Mouse (Mus musculus) liver, embryonic 16.5 days (tissue): ENCODE data around the gene Ikbkg. TPM values are rescaled to one million over a fixed set of nuclear protein-coding genes. Genes with fewer than 3 reads are reported as not detected.
A peak's percentile ranks its signal among the peaks of the same experiment; 100 is the strongest.

ENCODE experiments used
- ATAC-seq: fragments of 200-750 bp; cut with Nextera tagmentation; 2 replicates; pipeline ENCODE4 v1.8.0; 2017; ENCODE audit warnings: low read depth, mild to moderate bottlenecking, moderate number of reproducible peaks, moderate library complexity
- H3K27ac ChIP-seq: fragments of 300-500 bp; sonication (generic); 2 replicates; pipeline ENCODE4 v1.5.1; 2014; ENCODE audit warnings: mild to moderate bottlenecking, low read length
- H3K27me3 ChIP-seq: fragments of 300-500 bp; sonication (generic); 2 replicates; pipeline ENCODE4 v1.6.1; 2014; ENCODE audit warnings: low read depth, low read length, mixed read lengths; ENCODE audit not compliant: control insufficient read depth, insufficient read depth
- H3K36me3 ChIP-seq: fragments of 300-500 bp; sonication (generic); 2 replicates; pipeline ENCODE4 v1.6.1; 2014; ENCODE audit warnings: mild to moderate bottlenecking; ENCODE audit not compliant: control insufficient read depth, insufficient read depth
- H3K4me1 ChIP-seq: fragments of 300-500 bp; sonication (generic); 2 replicates; pipeline ENCODE4 v1.6.1; 2014; ENCODE audit warnings: low read depth, low read length, mixed read lengths; ENCODE audit not compliant: control insufficient read depth
- H3K4me2 ChIP-seq: fragments of 300-500 bp; sonication (generic); 2 replicates; pipeline ENCODE4 v1.6.1; 2014; ENCODE audit warnings: low read depth, low read length, mixed read lengths
- H3K4me3 ChIP-seq: fragments of 300-500 bp; sonication (generic); 2 replicates; pipeline ENCODE4 v1.5.1; 2014; ENCODE audit warnings: low read depth, mild to moderate bottlenecking, low read length
- H3K9ac ChIP-seq: fragments of 300-500 bp; sonication (generic); 2 replicates; pipeline ENCODE4 v1.6.1; 2014; ENCODE audit warnings: low read depth, low read length
- H3K9me3 ChIP-seq: fragments of 300-500 bp; sonication (generic); replicated peaks from 2 replicates; pipeline ENCODE4 v1.6.1; 2016; ENCODE audit warnings: low read length; ENCODE audit not compliant: control insufficient read depth
- WGBS: fragments of 180-500 bp; shearing (Covaris S2); extraction: QIAGEN DNeasy Blood & Tissue Kit; methylation state at CpG from one replicate; pipeline ENCODE4 v1.1.7; 2014; ENCODE audit not compliant: insufficient replicate concordance; 5-methylcytosine and 5-hydroxymethylcytosine counted together
- polyA plus RNA-seq: library from polyadenylated mRNA; unstranded; fragments of >200 nt; fragmentation: Nextera tagmentation; extraction: Ambion mirVana; gene quantifications from 2 replicates; pipeline ENCODE4 v1.2.1, GENCODE M21; 2015

Ikbkg gene
- polyA plus RNA-seq, 1 experiment from 2014 or later: 29.7 TPM

DNA sequence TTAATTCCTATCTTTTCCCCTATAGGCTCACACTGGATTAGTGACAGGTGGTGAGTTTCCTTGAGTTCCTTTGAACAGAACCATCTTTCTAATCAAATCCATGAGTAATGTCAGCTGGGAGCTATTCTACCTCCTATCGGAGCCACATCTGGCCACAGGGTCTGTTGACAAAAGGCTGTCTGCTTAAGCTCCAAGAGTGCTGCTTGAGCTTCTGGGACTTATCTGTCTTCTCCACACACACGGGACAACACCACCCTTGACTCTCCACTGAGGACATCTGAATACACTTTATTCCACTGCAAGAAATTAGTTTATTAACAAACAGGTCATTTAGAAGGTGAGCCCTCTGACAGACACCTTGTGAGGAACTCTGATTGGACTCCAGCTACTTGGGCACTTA is 8.6 kb upstream of the Ikbkg start:
- ATAC-seq: peak; percentile 88
- 43% methylated on average over 2 of the region's 2 CpGs for WGBS
- H3K4me2 ChIP-seq: peak overlapping the region; percentile 24
- no peaks in the 10 kb centered on the region for H3K36me3 ChIP-seq
- H3K9me3 ChIP-seq: no peaks in the 10 kb centered on the region
- H3K27ac ChIP-seq: 0 out of 2 replicates have a peak overlapping the region, but pooled peaks have one; percentile 45
- H3K27me3 ChIP-seq: no peaks in the 10 kb centered on the region
- H3K9ac ChIP-seq: no peak overlapping the region
- no peak overlapping the region for H3K4me3 ChIP-seq
- H3K4me1 ChIP-seq: peaks cover 17% of the 10 kb centered on the region

DNA sequence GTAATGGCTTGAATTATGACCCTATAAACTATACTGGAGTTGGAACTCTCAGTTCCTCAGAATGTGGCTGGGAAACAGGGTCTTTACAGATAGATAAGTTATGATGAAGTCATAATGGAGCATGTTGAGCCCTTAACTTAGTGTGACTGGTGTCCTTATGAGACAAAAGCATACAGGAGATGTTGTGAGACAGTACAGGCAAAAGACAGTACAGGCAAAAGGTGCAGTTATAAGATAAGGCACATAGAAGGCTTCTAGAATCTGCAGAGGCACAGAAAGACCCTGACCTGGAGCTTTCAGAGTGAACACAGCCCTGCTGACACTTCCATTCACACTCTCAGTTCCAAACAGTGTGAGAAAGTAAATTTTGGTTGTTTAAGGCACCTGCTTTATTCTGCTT is 4.9 kb upstream of the Ikbkg start:
- Histone ChIP-seq H3K4me1 (peaks cover 21% of the 10 kb centered on the region), H3K4me2 (no peak overlapping the region; the same call in 1 of the 2 replicates), H3K36me3 (no peaks in the 10 kb centered on the region), H3K27me3 (no peaks in the 10 kb centered on the region), H3K4me3 (no peak overlapping the region), H3K9me3 (no peaks in the 10 kb centered on the region), H3K27ac (peak overlapping the region; percentile 74), H3K9ac (no peak overlapping the region)
- ATAC-seq: no peak

DNA sequence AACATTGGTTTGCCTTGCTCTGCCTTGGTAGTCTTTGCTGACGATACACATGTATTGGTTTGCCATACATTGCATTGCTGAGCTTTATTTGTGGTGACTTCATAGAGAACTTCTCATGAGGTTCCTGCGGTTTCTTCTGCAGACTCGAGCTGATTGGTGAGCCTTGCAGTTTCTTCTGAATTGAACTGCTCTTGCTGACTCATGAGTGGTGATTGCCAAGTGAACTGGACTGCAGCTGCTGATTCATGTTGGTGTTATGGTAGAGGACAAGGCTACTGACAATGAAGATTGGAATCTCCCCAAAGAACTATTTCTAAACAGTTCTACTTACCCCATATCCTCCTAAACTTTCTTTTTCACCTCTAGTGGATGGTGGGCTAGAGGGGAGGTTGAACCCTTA is 7.0 kb downstream of the Ikbkg start:
- H3K27me3 ChIP-seq: no peaks in the 10 kb centered on the region
- no peak overlapping the region for H3K4me2 ChIP-seq
- no peak overlapping the region for H3K9ac ChIP-seq
- ATAC-seq: no peak
- no peak overlapping the region for H3K4me3 ChIP-seq
- no peaks in the 10 kb centered on the region for H3K9me3 ChIP-seq
- H3K36me3 ChIP-seq: no peaks in the 10 kb centered on the region
- no peak overlapping the region for H3K27ac ChIP-seq
- H3K4me1 ChIP-seq: no peaks in the 10 kb centered on the region
- WGBS: 60% methylated on average over 3 of the region's 3 CpGs

DNA sequence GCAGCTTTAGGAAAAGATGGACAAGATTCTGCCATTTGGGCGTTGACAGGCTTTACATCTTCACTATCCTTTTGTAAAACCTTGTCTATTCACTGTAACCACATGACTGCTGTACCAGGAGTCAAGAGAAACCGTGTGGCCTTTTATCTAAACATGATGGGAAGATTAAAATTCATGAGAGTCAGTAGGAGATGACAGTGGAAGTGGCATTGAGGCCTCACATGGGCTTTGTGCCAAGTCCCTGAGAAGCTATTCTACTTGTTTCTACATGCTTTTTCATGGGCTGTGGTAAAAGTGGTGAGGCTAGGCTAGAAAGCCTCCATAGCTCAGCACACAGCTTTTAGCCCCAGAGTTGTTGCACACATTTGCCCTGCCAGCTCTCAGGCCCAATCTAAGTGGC is 15.2 kb downstream of the Ikbkg start:
- H3K36me3 ChIP-seq: no peaks in the 10 kb centered on the region; the same call in 1 of the 2 replicates
- H3K9ac ChIP-seq: no peak overlapping the region
- no peak overlapping the region for H3K4me3 ChIP-seq
- no peaks in the 10 kb centered on the region for H3K9me3 ChIP-seq
- H3K4me2 ChIP-seq: no peak overlapping the region
- no peaks in the 10 kb centered on the region for H3K4me1 ChIP-seq
- H3K27me3 ChIP-seq: no peaks in the 10 kb centered on the region
- H3K27ac ChIP-seq: no peak overlapping the region
- ATAC-seq: no peak
- 31% methylated on average over 2 of the region's 2 CpGs for WGBS

DNA sequence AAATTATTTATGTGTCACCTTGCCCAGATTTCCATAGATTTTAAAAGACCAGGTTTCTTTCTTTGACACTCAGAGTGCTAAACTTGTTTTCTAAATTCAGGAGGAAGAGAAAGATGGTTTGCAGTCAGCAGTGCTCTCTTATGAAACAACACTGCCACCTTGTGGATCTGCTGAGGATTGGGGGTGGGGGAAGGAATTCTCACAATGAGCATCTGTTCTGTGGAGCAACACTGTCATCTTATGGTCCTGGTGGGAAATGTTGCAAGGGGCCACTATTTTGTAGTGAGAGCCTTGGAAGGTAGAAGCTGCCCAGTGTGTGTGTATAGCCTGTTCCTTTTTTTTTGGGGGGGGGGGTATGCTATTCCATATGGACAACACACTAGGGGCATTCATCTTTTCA is 20.3 kb downstream of the Ikbkg start:
- Histone ChIP-seq H3K9me3 (no peaks in the 10 kb centered on the region), H3K27me3 (no peaks in the 10 kb centered on the region), H3K4me3 (no peak overlapping the region), H3K27ac (no peak overlapping the region), H3K36me3 (no peaks in the 10 kb centered on the region; the same call in 1 of the 2 replicates), H3K4me1 (no peaks in the 10 kb centered on the region), H3K9ac (no peak overlapping the region), H3K4me2 (no peak overlapping the region)
- ATAC-seq: peak; percentile 64

DNA sequence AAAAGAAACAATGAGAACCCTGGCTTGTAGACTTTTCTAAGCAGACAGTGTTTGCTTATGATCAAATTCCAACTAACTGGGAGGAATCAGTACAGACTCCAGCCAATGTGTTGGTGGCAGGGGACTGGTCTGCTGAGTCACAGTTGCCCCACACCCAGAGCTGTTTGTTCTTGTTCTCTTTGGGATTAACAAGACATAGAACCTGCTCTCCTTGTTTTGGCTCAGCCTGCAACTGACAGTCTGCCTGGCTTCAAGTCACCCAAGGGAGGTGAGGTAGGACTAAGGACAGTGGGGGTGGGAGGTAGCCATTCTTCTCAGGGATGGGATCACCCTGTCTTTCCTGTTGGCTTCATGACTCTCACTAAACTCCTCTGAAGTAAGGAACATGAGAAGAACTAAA is 31.4 kb downstream of the Ikbkg start:
- Histone ChIP-seq H3K27me3 (no peaks in the 10 kb centered on the region), H3K4me2 (peak overlapping the region; percentile 69), H3K36me3 (no peaks in the 10 kb centered on the region; the same call in 1 of the 2 replicates), H3K4me1 (peaks cover 18% of the 10 kb centered on the region), H3K9ac (peak overlapping the region; percentile 63), H3K27ac (peak overlapping the region; percentile 88), H3K9me3 (no peaks in the 10 kb centered on the region), H3K4me3 (peak overlapping the region; percentile 65)
- ATAC-seq: peak; percentile 57

DNA sequence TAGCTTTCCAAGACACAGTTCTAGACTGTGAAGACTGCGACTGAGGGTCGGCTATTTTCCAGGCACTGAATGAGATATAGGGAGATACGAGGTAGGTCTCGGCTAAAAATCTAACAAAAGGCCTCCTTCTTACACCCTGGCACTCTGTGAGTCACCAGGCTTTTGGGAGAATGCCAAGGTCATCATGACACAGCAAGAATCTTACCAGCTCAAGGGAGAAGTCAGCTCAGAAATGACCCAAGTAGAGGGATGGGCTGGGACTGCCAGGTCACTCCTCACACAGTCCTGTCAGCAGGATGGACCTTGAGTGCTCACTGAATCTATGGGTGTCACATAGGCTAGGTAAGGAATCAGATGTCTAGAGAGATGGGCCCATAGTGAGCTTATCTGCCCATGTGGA is 32.1 kb downstream of the Ikbkg start:
- Histone ChIP-seq H3K4me2 (peak overlapping the region; percentile 69), H3K4me1 (peaks cover 19% of the 10 kb centered on the region), H3K9ac (peak overlapping the region; percentile 63), H3K27me3 (no peaks in the 10 kb centered on the region), H3K36me3 (no peaks in the 10 kb centered on the region; the same call in 1 of the 2 replicates), H3K4me3 (peak overlapping the region; percentile 65), H3K9me3 (no peaks in the 10 kb centered on the region), H3K27ac (peak overlapping the region; percentile 88)
- peak; percentile 71 for ATAC-seq
- 41% methylated on average over 4 of the region's 4 CpGs for WGBS

DNA sequence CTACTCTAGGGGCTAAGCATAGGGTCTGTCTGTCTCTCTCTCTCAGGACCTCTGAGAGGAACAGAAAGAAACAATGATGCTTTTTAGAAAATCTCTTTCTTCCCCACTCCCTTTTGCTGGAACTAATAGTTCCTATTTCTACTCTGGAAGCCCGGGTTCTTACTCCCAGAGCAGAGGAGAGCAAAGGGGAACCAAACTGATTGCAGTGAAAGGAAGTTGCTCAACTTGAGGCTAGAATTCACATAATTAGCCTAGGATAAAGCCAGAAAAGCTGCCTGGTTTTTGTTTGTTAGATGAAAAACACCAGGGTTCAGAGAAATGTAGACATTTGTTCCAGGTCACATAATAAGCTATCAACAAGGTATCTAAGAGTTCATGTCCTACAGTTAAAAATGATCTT is 33.2 kb downstream of the Ikbkg start:
- peak overlapping the region; percentile 69 for H3K4me2 ChIP-seq
- no peaks in the 10 kb centered on the region for H3K27me3 ChIP-seq
- WGBS: 10% methylated on average over 1 of the region's 1 CpGs
- no peaks in the 10 kb centered on the region for H3K9me3 ChIP-seq
- no peaks in the 10 kb centered on the region; the same call in 1 of the 2 replicates for H3K36me3 ChIP-seq
- H3K27ac ChIP-seq: peak overlapping the region; percentile 88
- peaks cover 22% of the 10 kb centered on the region for H3K4me1 ChIP-seq
- no peak for ATAC-seq
- peak overlapping the region; percentile 63 for H3K9ac ChIP-seq
- peak overlapping the region; percentile 65 for H3K4me3 ChIP-seq

DNA sequence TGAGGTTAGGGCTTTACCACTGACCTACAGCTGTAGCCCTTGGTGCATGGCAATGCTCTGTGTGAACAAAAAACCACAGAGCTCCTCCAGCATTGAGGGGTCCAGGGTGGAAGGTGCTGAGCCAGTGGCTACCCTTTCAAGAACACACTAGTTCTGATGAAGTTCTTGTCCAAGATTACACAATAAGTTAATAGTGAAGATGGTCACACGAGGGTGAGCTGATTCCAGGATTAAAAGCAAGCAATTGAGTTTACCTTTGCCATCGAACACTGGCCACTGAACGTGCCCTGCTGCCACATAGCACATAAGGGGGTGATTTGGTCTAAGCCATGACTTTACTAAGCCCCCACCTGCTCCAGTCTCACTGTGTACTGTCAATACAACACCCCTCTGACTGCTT is 34.0 kb downstream of the Ikbkg start:
- H3K9ac ChIP-seq: no peak overlapping the region; the same call in 1 of the 2 replicates

More for the DNA sequence above, 34.0 kb downstream of the Ikbkg start:
- no peaks in the 10 kb centered on the region for H3K27me3 ChIP-seq
- H3K4me3 ChIP-seq: peak overlapping the region; percentile 65
- H3K36me3 ChIP-seq: no peaks in the 10 kb centered on the region; the same call in 1 of the 2 replicates
- no peaks in the 10 kb centered on the region for H3K9me3 ChIP-seq
- peak overlapping the region; percentile 69 for H3K4me2 ChIP-seq
- H3K27ac ChIP-seq: peak overlapping the region; percentile 88
- H3K4me1 ChIP-seq: peaks cover 22% of the 10 kb centered on the region
- ATAC-seq: no peak
- WGBS: 56% methylated on average over 3 of the region's 3 CpGs
